ENCODE assay signal across 10 mouse cellular contexts in the genomic region with DNA sequence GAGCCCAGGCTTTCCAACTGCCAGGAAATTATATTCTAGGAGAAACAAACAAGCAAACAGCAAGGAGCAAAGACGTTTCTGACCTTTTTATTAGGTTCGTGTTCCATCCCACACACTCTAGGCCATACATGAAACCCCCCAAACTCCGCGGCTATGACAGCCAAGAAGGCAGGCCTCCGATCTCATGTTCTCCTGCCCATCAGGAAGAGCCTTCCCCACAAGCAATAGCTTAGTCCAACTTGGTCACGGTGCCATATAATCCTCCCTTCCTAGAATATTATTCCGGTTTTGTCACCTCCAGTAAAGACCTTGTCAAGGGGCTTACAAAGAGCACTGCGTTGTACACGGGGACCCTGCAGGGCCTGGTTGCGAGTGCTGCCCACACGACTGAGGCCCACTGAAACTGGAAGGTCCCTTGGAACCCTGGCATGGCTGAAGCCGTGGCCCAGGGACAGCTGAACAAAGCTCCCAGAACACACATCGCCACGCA. TPM values are rescaled to one million over a fixed set of nuclear protein-coding genes. Genes with fewer than 3 reads are reported as not detected.
A peak's percentile ranks its signal among the peaks of the same experiment; 100 is the strongest.
DNase-seq lines count a peak whose midpoint lies in the region; ATAC-seq lines count a peak whose summit lies in the region.
"Had no signal": no experiment of that assay in that cellular context is flagged by ENCODE, and none has a peak within 500 bp of the region (broad histone marks: within the 10 kb centered on the region; RNA-seq: fewer than 3 reads in every experiment).

No protein-coding gene starts in this region.

- H3K27ac ChIP-seq in lung, embryonic 16.5 days (ENCODE audit: low read length) = peak overlapping the region; percentile 12; the same call in 1 of the 2 replicates
- no peak overlapping the region for H3K27ac ChIP-seq in forebrain, embryonic 13.5 days
- no peak overlapping the region for H3K27ac ChIP-seq in limb, embryonic 12.5 days
- H3K27ac ChIP-seq in stomach, embryonic 14.5 days (ENCODE audit: low read length) = peak overlapping the region; percentile 83; the same call in 1 of the 2 replicates

- WGBS in lung, embryonic 16.5 days = 11% methylated on average over 14 of the region's 14 CpGs
- WGBS in forebrain, embryonic 13.5 days = 3% methylated on average over 14 of the region's 14 CpGs
- WGBS in limb, embryonic 12.5 days = 4% methylated on average over 14 of the region's 14 CpGs
- WGBS in stomach, embryonic 14.5 days = 13% methylated on average over 14 of the region's 14 CpGs

- DNase-seq in lung, adult 18-20 months = no peak
- DNase-seq in ovary, postnatal 10 days (ENCODE audit: low spot score) = no peak
- DNase-seq in layer of hippocampus, adult 8-10 months (ENCODE audit: low spot score in 2 of 2) = no peak

- peak overlapping the region; percentile 86 for H3K9ac ChIP-seq in lung, embryonic 16.5 days (ENCODE audit: low read length)
- H3K9ac ChIP-seq in forebrain, embryonic 13.5 days = peak overlapping the region; percentile 45; the same call in 1 of the 2 replicates
- peak overlapping the region; percentile 45; the same call in 1 of the 2 replicates for H3K9ac ChIP-seq in limb, embryonic 12.5 days (replicated peaks)
- H3K9ac ChIP-seq in stomach, embryonic 14.5 days (replicated peaks; ENCODE audit: low read depth, low read length) = peak overlapping the region; percentile 81

- peak overlapping the region; percentile 78 for H3K4me2 ChIP-seq in lung, embryonic 16.5 days (ENCODE audit: low read depth, low read length)
- H3K4me2 ChIP-seq in forebrain, embryonic 13.5 days = peak overlapping the region; percentile 58
- peak overlapping the region; percentile 64 for H3K4me2 ChIP-seq in limb, embryonic 12.5 days
- H3K4me2 ChIP-seq in stomach, embryonic 14.5 days (replicated peaks; ENCODE audit: low read depth, low read length) = peak overlapping the region; percentile 86

- H3K36me3 ChIP-seq in lung, embryonic 16.5 days (ENCODE audit: control insufficient read depth, insufficient read depth, low read length) = 0 out of 2 replicates have a peak, but pooled peaks cover 1% of the 10 kb centered on the region
- no peaks in the 10 kb centered on the region for H3K36me3 ChIP-seq in forebrain, embryonic 13.5 days (ENCODE audit: poor library complexity, severe bottlenecking)
- no peaks in the 10 kb centered on the region for H3K36me3 ChIP-seq in limb, embryonic 12.5 days
- H3K36me3 ChIP-seq in stomach, embryonic 14.5 days (ENCODE audit: control insufficient read depth, insufficient read depth, low read length) = no peaks in the 10 kb centered on the region

- H3K4me3 ChIP-seq in lung, embryonic 16.5 days (ENCODE audit: low read length) = peak overlapping the region; percentile 68
- H3K4me3 ChIP-seq in forebrain, embryonic 13.5 days = peak overlapping the region; percentile 33
- peak overlapping the region; percentile 37 for H3K4me3 ChIP-seq in limb, embryonic 12.5 days (replicated peaks)
- H3K4me3 ChIP-seq in stomach, embryonic 14.5 days (ENCODE audit: low read depth, low read length) = peak overlapping the region; percentile 56
- H3K4me3 ChIP-seq: erythroblast, embryonic 14.5 days had no signal

- H3K27me3 ChIP-seq in lung, embryonic 16.5 days (ENCODE audit: control insufficient read depth, insufficient read depth, low read depth, low read length) = peaks cover 75% of the 10 kb centered on the region
- H3K27me3 ChIP-seq in forebrain, embryonic 13.5 days = peaks cover 98% of the 10 kb centered on the region
- H3K27me3 ChIP-seq in limb, embryonic 12.5 days = peaks cover 90% of the 10 kb centered on the region
- peaks cover 11% of the 10 kb centered on the region; the same call in 1 of the 2 replicates for H3K27me3 ChIP-seq in stomach, embryonic 14.5 days (ENCODE audit: control insufficient read depth, insufficient read depth, low read length)

- H3K4me1 ChIP-seq in lung, embryonic 16.5 days (replicated peaks; ENCODE audit: control insufficient read depth, insufficient read depth, low read length) = peaks cover 10% of the 10 kb centered on the region
- H3K4me1 ChIP-seq in forebrain, embryonic 13.5 days = peaks cover 35% of the 10 kb centered on the region
- H3K4me1 ChIP-seq in limb, embryonic 12.5 days (replicated peaks) = peaks cover 54% of the 10 kb centered on the region
- peaks cover 2% of the 10 kb centered on the region; the same call in 1 of the 2 replicates for H3K4me1 ChIP-seq in stomach, embryonic 14.5 days (ENCODE audit: control insufficient read depth, insufficient read depth, low read length)

- no peak for ATAC-seq in lung, embryonic 16.5 days (ENCODE audit: low read depth)
- ATAC-seq in forebrain, embryonic 13.5 days = no peak
- no peak for ATAC-seq in limb, embryonic 12.5 days (ENCODE audit: insufficient number of reproducible peaks, insufficient read depth, low FRiP score, low TSS enrichment, low read depth)
- ATAC-seq in stomach, embryonic 14.5 days (ENCODE audit: insufficient number of reproducible peaks, insufficient read depth, low FRiP score, low read depth) = no peak
- no peak for ATAC-seq in inflammation-experienced regulatory T-cells, adult 6 months

- H3K9me3 ChIP-seq in lung, embryonic 16.5 days (ENCODE audit: control insufficient read depth, low read length) = no peaks in the 10 kb centered on the region
- no peaks in the 10 kb centered on the region for H3K9me3 ChIP-seq in forebrain, embryonic 13.5 days (replicated peaks)
- H3K9me3 ChIP-seq in limb, embryonic 12.5 days = no peaks in the 10 kb centered on the region
- H3K9me3 ChIP-seq in stomach, embryonic 14.5 days (ENCODE audit: control insufficient read depth, low read depth, low read length) = no peaks in the 10 kb centered on the region

RNA-seq across cellular contexts. Expression of gene Foxf2, which starts 3.1 kb away (rescaled TPM):
- 19.4 and 22.9 TPM in 2 replicates for polyA plus RNA-seq in lung, embryonic 16.5 days (2015; fragmentation: Nextera tagmentation; extraction: Ambion mirVana)
- polyA plus RNA-seq in forebrain, embryonic 13.5 days (2015; fragmentation: Nextera tagmentation; extraction: Ambion mirVana) = 2.9 and 3.4 TPM in 2 replicates
- polyA plus RNA-seq in limb, embryonic 12.5 days (2016; fragmentation: Nextera tagmentation; extraction: Ambion mirVana) = 0.64 and 0.97 TPM in 2 replicates
- 21.3 and 21.9 TPM in 2 replicates for polyA plus RNA-seq in stomach, embryonic 14.5 days (2014; fragmentation: Nextera tagmentation; extraction: Ambion mirVana)
- not detected for polyA plus RNA-seq in inflammation-experienced regulatory T-cells, adult 6 months (2017; shearing (Covaris generic))
- total RNA-seq in layer of hippocampus, adult 8-10 months (2022) = 1 to 10 TPM; 3.6 to 4.8 (median 4.7) TPM
- total RNA-seq: liver, adult 2 months had no signal
- polyA plus RNA-seq: erythroblast, embryonic 14.5 days; liver, adult 2 months had no signal

Comparison
In these comparisons a context has a peak if more than half of its experiments do, and no peak if none do; other contexts are left out.
1. H3K27ac ChIP-seq: peak in lung, embryonic 16.5 days (single experiment) and stomach, embryonic 14.5 days (single experiment); none in forebrain, embryonic 13.5 days (single experiment) and limb, embryonic 12.5 days (single experiment).
2. Peak in every context shown above with its lines, with median percentiles within 50 percentile points of each other: H3K4me2 ChIP-seq, H3K4me3 ChIP-seq and H3K9ac ChIP-seq.